Mouse (Mus musculus) neutrophil, adult 65 days (primary cell): Measurements from ENCODE around the gene Lrrfip2. TPM values are rescaled to one million over a fixed set of nuclear protein-coding genes. Genes with fewer than 3 reads are reported as not detected.

Source experiments
- total RNA-seq: library from RNA; stranded (reverse); gene quantifications from 2 replicates; pipeline ENCODE4 v1.2.4, GENCODE M21; 2023

Lrrfip2 gene
- 98.9 and 146 TPM in 2 replicates for total RNA-seq

GRCm38 (mm10) chr9:111117126-111117642 is at the start of gene Lrrfip2:
Lrrfip2 (plus strand) TSS chr9:111117592.

GRCm38 (mm10) chr9:111271434-111272160 is 154.2 kb downstream of the Lrrfip2 start, which contains the start of the genes Mlh1 and Epm2aip1:
Mlh1 (minus strand) TSS chr9:111271791.
Epm2aip1 (plus strand) TSS chr9:111271929.

Other genes starting within 250 kb of the Lrrfip2 start
- gene Als2cl, start 237.7 kb upstream of the Lrrfip2 start, total RNA-seq = 0.29 and 0.38 TPM in 2 replicates
- not detected in 2 replicates for gene Tmie, start 237.5 kb upstream of the Lrrfip2 start, total RNA-seq
- not detected in 2 replicates for gene Fam240a, start 200.7 kb upstream of the Lrrfip2 start, total RNA-seq
- not detected in 2 replicates for gene Tdgf1, start 171.4 kb upstream of the Lrrfip2 start, total RNA-seq
- gene Lrrc2, start 166.0 kb upstream of the Lrrfip2 start, total RNA-seq = not detected in 2 replicates
- gene Rtp3, start 127.0 kb upstream of the Lrrfip2 start, total RNA-seq = not detected in 2 replicates
- 12,432 and 12,592 TPM in 2 replicates for gene Ltf, start 98.3 kb upstream of the Lrrfip2 start, total RNA-seq
- 282 and 287 TPM in 2 replicates for gene Ccrl2, start 60.1 kb upstream of the Lrrfip2 start, total RNA-seq
- gene Mlh1, start 154.2 kb downstream of the Lrrfip2 start, total RNA-seq = 8.8 and 13.5 TPM in 2 replicates
- gene Epm2aip1, start 154.3 kb downstream of the Lrrfip2 start, total RNA-seq = 9.9 and 11.7 TPM in 2 replicates
- 0.05 TPM in 1 of 2 replicates, not detected in the other for gene Trank1, start 194.1 kb downstream of the Lrrfip2 start, total RNA-seq